Mouse (Mus musculus): ENCODE results near the gene Nrf1.

The Nrf1 gene

GRCm38 (mm10) chr6:30078938-30079529, 31.2 kb downstream of the Nrf1 start:
- no peak for DNase-seq (ENCODE audit: low read depth)

- DNase-seq (ENCODE audit: low read depth), result peak; percentile 37
These were observed 33.6 kb downstream of the Nrf1 start for GRCm38 (mm10) chr6:30081339-30081738.

- no peak for DNase-seq (ENCODE audit: low read depth)
These were observed 35.5 kb downstream of the Nrf1 start for GRCm38 (mm10) chr6:30083307-30083706.

- DNase-seq (ENCODE audit: low read depth), result no peak
These were observed 37.6 kb downstream of the Nrf1 start for GRCm38 (mm10) chr6:30085351-30085750.

- no peak for DNase-seq (ENCODE audit: low read depth)
These were observed 43.4 kb downstream of the Nrf1 start for GRCm38 (mm10) chr6:30091221-30091620.

- DNase-seq (ENCODE audit: low read depth), result no peak
These were observed 45.0 kb downstream of the Nrf1 start for GRCm38 (mm10) chr6:30092816-30093215.

GRCm38 (mm10) chr6:30101773-30102415, 54.1 kb downstream of the Nrf1 start:
- DNase-seq (ENCODE audit: low read depth), result no peak

- DNase-seq (ENCODE audit: low read depth), result no peak
These were observed 58.3 kb downstream of the Nrf1 start for GRCm38 (mm10) chr6:30106091-30106490.

GRCm38 (mm10) chr6:30107456-30107855, 59.7 kb downstream of the Nrf1 start:
- DNase-seq (ENCODE audit: low read depth), result no peak

GRCm38 (mm10) chr6:30109820-30110502, 62.2 kb downstream of the Nrf1 start:
- DNase-seq (ENCODE audit: low read depth), result no peak

- DNase-seq (ENCODE audit: low read depth), result no peak
These were observed 64.8 kb downstream of the Nrf1 start for GRCm38 (mm10) chr6:30112349-30113132.

GRCm38 (mm10) chr6:30114101-30114500, 66.3 kb downstream of the Nrf1 start:
- peak; percentile 45 for DNase-seq (ENCODE audit: low read depth)

- no peak for DNase-seq (ENCODE audit: low read depth)
These were observed 73.4 kb downstream of the Nrf1 start for GRCm38 (mm10) chr6:30121152-30121551.

GRCm38 (mm10) chr6:30121600-30121999, 73.8 kb downstream of the Nrf1 start:
- DNase-seq (ENCODE audit: low read depth), result no peak

- DNase-seq (ENCODE audit: low read depth), result no peak
These were observed 75.6 kb downstream of the Nrf1 start for GRCm38 (mm10) chr6:30123391-30123790.

- DNase-seq (ENCODE audit: low read depth), result no peak
These were observed 78.3 kb downstream of the Nrf1 start for GRCm38 (mm10) chr6:30126060-30126459.

- no peak for DNase-seq (ENCODE audit: low read depth)
These were observed 79.0 kb downstream of the Nrf1 start for GRCm38 (mm10) chr6:30126766-30127165.

- no peak for DNase-seq (ENCODE audit: low read depth)
These were observed 84.6 kb downstream of the Nrf1 start for GRCm38 (mm10) chr6:30132399-30132798.

- no peak for DNase-seq (ENCODE audit: low read depth)
These were observed 87.8 kb downstream of the Nrf1 start for GRCm38 (mm10) chr6:30135590-30135989.

GRCm38 (mm10) chr6:30137227-30137626, 89.4 kb downstream of the Nrf1 start:
- no peak for DNase-seq (ENCODE audit: low read depth)

- DNase-seq (ENCODE audit: low read depth), result no peak
These were observed 91.7 kb downstream of the Nrf1 start for GRCm38 (mm10) chr6:30139329-30140045.

GRCm38 (mm10) chr6:30143263-30143662, 95.5 kb downstream of the Nrf1 start:
- no peak for DNase-seq (ENCODE audit: low read depth)
